ENCODE assay signal across 8 mouse cellular contexts in the genomic region with DNA sequence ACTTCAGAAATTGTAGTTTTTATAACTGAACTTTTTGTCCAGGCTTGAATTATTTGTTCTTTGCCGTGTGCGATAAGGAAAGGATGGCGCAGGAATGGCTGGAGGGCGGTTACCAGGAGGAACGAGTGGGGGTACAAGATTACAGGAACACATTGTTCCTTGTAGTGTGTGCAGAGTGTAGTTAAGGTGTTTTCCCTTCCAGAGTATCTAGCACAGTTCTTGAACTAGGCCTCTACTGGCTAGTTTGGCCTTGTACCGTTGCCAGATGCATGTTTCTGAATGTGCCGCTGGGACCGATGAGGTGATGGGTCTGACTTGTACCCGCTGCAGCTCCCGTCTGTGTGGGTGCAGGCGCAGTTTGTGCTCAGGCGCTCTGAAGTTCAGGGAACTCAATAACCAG. TPM values are rescaled to one million over a fixed set of nuclear protein-coding genes. Genes with fewer than 3 reads are reported as not detected.
DNase-seq lines count a peak whose midpoint lies in the region; ATAC-seq and TF ChIP-seq lines count a peak whose summit lies in the region.

No protein-coding gene starts in this region.

- 81% methylated on average over 12 of the region's 12 CpGs for WGBS in spleen, adult 2 months
- 58% methylated on average over 12 of the region's 12 CpGs for WGBS in heart, embryonic 12.5 days
- 58% methylated on average over 12 of the region's 12 CpGs for WGBS in liver, embryonic 11.5 days
- WGBS in stomach, postnatal 0 days = 56% methylated on average over 12 of the region's 12 CpGs
- WGBS in midbrain, postnatal 0 days = 81% methylated on average over 12 of the region's 12 CpGs

- H3K9ac ChIP-seq in heart, embryonic 12.5 days = no peak overlapping the region
- peak overlapping the region; percentile 88 for H3K9ac ChIP-seq in liver, embryonic 11.5 days (ENCODE audit: low read depth, low read length)
- peak overlapping the region; percentile 41; the same call in 1 of the 2 replicates for H3K9ac ChIP-seq in stomach, postnatal 0 days (ENCODE audit: low read length)
- H3K9ac ChIP-seq in midbrain, postnatal 0 days (replicated peaks; ENCODE audit: low read length, poor library complexity, severe bottlenecking) = no peak overlapping the region

- H3K36me3 ChIP-seq in spleen, adult 2 months (ENCODE audit: control insufficient read depth, insufficient read depth, low read length) = no peaks in the 10 kb centered on the region
- no peaks in the 10 kb centered on the region for H3K36me3 ChIP-seq in heart, embryonic 12.5 days
- peaks cover 4% of the 10 kb centered on the region; the same call in 1 of the 2 replicates for H3K36me3 ChIP-seq in liver, embryonic 11.5 days (ENCODE audit: control insufficient read depth, insufficient read depth, low read length)
- H3K36me3 ChIP-seq in stomach, postnatal 0 days (ENCODE audit: control insufficient read depth, insufficient read depth, low read length) = no peaks in the 10 kb centered on the region
- H3K36me3 ChIP-seq in midbrain, postnatal 0 days (ENCODE audit: insufficient read depth, low read length) = no peaks in the 10 kb centered on the region

- no peak for TF ChIP-seq EP300 in stomach, postnatal 0 days (optimal IDR thresholded peaks at IDR 0.05)

- DNase-seq in spleen, adult 2 months (ENCODE audit: low read depth in 1 of 2, low spot score in 2 of 2) = no peak
- no peak for DNase-seq in spleen, postnatal 14 days (ENCODE audit: low spot score in 2 of 2)
- DNase-seq in liver, embryonic 11.5 days (ENCODE audit: low spot score) = no peak
- peak; percentile 72 for DNase-seq in stomach, postnatal 0 days (ENCODE audit: low spot score)
- no peak for DNase-seq in right cerebral cortex, postnatal 25 days
- DNase-seq in thymus, postnatal 14 days = no peak
- no peak for DNase-seq in midbrain, postnatal 0 days (ENCODE audit: low spot score)

- no peak for TF ChIP-seq POLR2A in spleen, adult 2 months (IDR thresholded peaks at IDR 0.05; ENCODE audit: low read depth, low read length)

- H3K4me1 ChIP-seq in spleen, adult 2 months (ENCODE audit: control insufficient read depth, insufficient read depth, insufficient read length) = peaks cover 3% of the 10 kb centered on the region
- H3K4me1 ChIP-seq in heart, embryonic 12.5 days (replicated peaks) = peaks cover 37% of the 10 kb centered on the region
- peaks cover 31% of the 10 kb centered on the region for H3K4me1 ChIP-seq in liver, embryonic 11.5 days (replicated peaks; ENCODE audit: control insufficient read depth, insufficient read depth, low read length)
- peaks cover 4% of the 10 kb centered on the region; the same call in 1 of the 2 replicates for H3K4me1 ChIP-seq in stomach, postnatal 0 days (replicated peaks; ENCODE audit: control insufficient read depth, insufficient read depth)
- peaks cover 13% of the 10 kb centered on the region; the same call in 1 of the 2 replicates for H3K4me1 ChIP-seq in midbrain, postnatal 0 days (ENCODE audit: insufficient read depth, low read length)

- peaks cover 5% of the 10 kb centered on the region; the same call in 1 of the 2 replicates for H3K9me3 ChIP-seq in heart, embryonic 12.5 days (replicated peaks)
- peaks cover 3% of the 10 kb centered on the region; the same call in 1 of the 2 replicates for H3K9me3 ChIP-seq in liver, embryonic 11.5 days (ENCODE audit: control insufficient read depth, low read length)
- H3K9me3 ChIP-seq in stomach, postnatal 0 days (ENCODE audit: control insufficient read depth, low read length) = no peaks in the 10 kb centered on the region
- no peaks in the 10 kb centered on the region for H3K9me3 ChIP-seq in midbrain, postnatal 0 days (ENCODE audit: low read length)

- H3K4me3 ChIP-seq in spleen, adult 2 months (ENCODE audit: extremely low read depth, insufficient read depth, insufficient read length) = no peak overlapping the region
- no peak overlapping the region for H3K4me3 ChIP-seq in heart, embryonic 12.5 days
- H3K4me3 ChIP-seq in liver, embryonic 11.5 days (ENCODE audit: low read depth, low read length) = peak overlapping the region; percentile 53
- no peak overlapping the region for H3K4me3 ChIP-seq in stomach, postnatal 0 days (ENCODE audit: low read depth, low read length)
- no peak overlapping the region for H3K4me3 ChIP-seq in midbrain, postnatal 0 days (ENCODE audit: low read depth, low read length)

- H3K27me3 ChIP-seq in spleen, adult 2 months (ENCODE audit: control insufficient read depth, insufficient read depth, low read length) = peaks cover 4% of the 10 kb centered on the region; the same call in 1 of the 2 replicates
- no peaks in the 10 kb centered on the region for H3K27me3 ChIP-seq in heart, embryonic 12.5 days (replicated peaks)
- no peaks in the 10 kb centered on the region for H3K27me3 ChIP-seq in liver, embryonic 11.5 days (replicated peaks; ENCODE audit: control insufficient read depth, insufficient read depth, low read length)
- no peaks in the 10 kb centered on the region for H3K27me3 ChIP-seq in stomach, postnatal 0 days (ENCODE audit: control insufficient read depth, insufficient read depth, low read length)
- H3K27me3 ChIP-seq in midbrain, postnatal 0 days (ENCODE audit: insufficient read depth, low read length) = no peaks in the 10 kb centered on the region

- ATAC-seq in heart, embryonic 12.5 days (ENCODE audit: insufficient number of reproducible peaks, low FRiP score) = no peak
- ATAC-seq in liver, embryonic 11.5 days (replicated peaks; ENCODE audit: low FRiP score) = peak; percentile 85
- ATAC-seq in stomach, postnatal 0 days (ENCODE audit: low FRiP score, low TSS enrichment) = peak; percentile 67
- ATAC-seq in midbrain, postnatal 0 days (ENCODE audit: low FRiP score) = no peak

- peak overlapping the region; percentile 45 for H3K4me2 ChIP-seq in heart, embryonic 12.5 days
- peak overlapping the region; percentile 85 for H3K4me2 ChIP-seq in liver, embryonic 11.5 days
- peak overlapping the region; percentile 18 for H3K4me2 ChIP-seq in stomach, postnatal 0 days (replicated peaks; ENCODE audit: low read depth)
- H3K4me2 ChIP-seq in midbrain, postnatal 0 days (ENCODE audit: low read depth, low read length, poor library complexity, severe bottlenecking) = no peak overlapping the region

- TF ChIP-seq CTCF in spleen, adult 2 months (IDR thresholded peaks at IDR 0.05; ENCODE audit: extremely low read depth, insufficient read depth, insufficient read length, insufficient replicate concordance) = no peak
- TF ChIP-seq CTCF in stomach, postnatal 0 days (IDR thresholded peaks at IDR 0.05; ENCODE audit: low read depth) = no peak
- no peak for TF ChIP-seq CTCF in midbrain, postnatal 0 days (IDR thresholded peaks at IDR 0.05)

- peak overlapping the region; percentile 65; the same call in 1 of the 2 replicates for H3K27ac ChIP-seq in spleen, adult 2 months (ENCODE audit: insufficient read depth, low read length)
- peak overlapping the region; percentile 45; the same call in 1 of the 2 replicates for H3K27ac ChIP-seq in heart, embryonic 12.5 days (ENCODE audit: poor library complexity, severe bottlenecking)
- peak overlapping the region; percentile 99 for H3K27ac ChIP-seq in liver, embryonic 11.5 days (ENCODE audit: low read depth, low read length)
- H3K27ac ChIP-seq in stomach, postnatal 0 days (replicated peaks) = peak overlapping the region; percentile 79
- H3K27ac ChIP-seq in midbrain, postnatal 0 days (ENCODE audit: low read depth, low read length) = no peak overlapping the region

RNA-seq across cellular contexts. Expression of a gene that starts 3.2 kb away (rescaled TPM):
- 12.3 and 15.2 TPM in 2 replicates for polyA plus RNA-seq in spleen, adult 2 months (2012; rRNA removed)
- polyA plus RNA-seq in heart, embryonic 12.5 days (2016; fragmentation: Nextera tagmentation; extraction: Ambion mirVana) = 41.8 and 41.9 TPM in 2 replicates
- 62.8 and 64.5 TPM in 2 replicates for polyA plus RNA-seq in liver, embryonic 11.5 days (2014; fragmentation: Nextera tagmentation; extraction: Ambion mirVana)
- polyA plus RNA-seq in stomach, postnatal 0 days (2015; fragmentation: Nextera tagmentation; extraction: Ambion mirVana) = 32.7 and 34.6 TPM in 2 replicates
- total RNA-seq in midbrain, postnatal 0 days (2014; rRNA removed) = 47.8 and 51.5 TPM in 2 replicates
- polyA plus RNA-seq in midbrain, postnatal 0 days (2015; fragmentation: Nextera tagmentation; extraction: Ambion mirVana) = 34.1 and 35.4 TPM in 2 replicates

Comparison
In these comparisons a context has a peak if more than half of its experiments do, and no peak if none do; other contexts are left out.
1. ATAC-seq: peak in liver, embryonic 11.5 days (single experiment) and stomach, postnatal 0 days (single experiment); none in heart, embryonic 12.5 days (single experiment) and midbrain, postnatal 0 days (single experiment).
2. H3K9ac ChIP-seq: peak in liver, embryonic 11.5 days (single experiment) and stomach, postnatal 0 days (single experiment); none in heart, embryonic 12.5 days (single experiment) and midbrain, postnatal 0 days (single experiment).